Mouse (Mus musculus): ENCODE measurements around the gene Gm20388. TPM values are rescaled to one million over a fixed set of nuclear protein-coding genes. Genes with fewer than 3 reads are reported as not detected.

Gm20388 gene
- polyA plus RNA-seq, 1 experiment from 2014 or later, result not detected

GRCm38 (mm10) chr8:123645229-123645628, 3734.6 kb downstream of the Gm20388 start:
- no peaks in the 10 kb centered on the region; the same call in 1 of the 2 replicates for H3K27me3 ChIP-seq (ENCODE audit: control insufficient read depth, insufficient read depth, low read length)
- no peaks in the 10 kb centered on the region for H3K9me3 ChIP-seq (ENCODE audit: control insufficient read depth, low read length)
- no peak overlapping the region for H3K4me3 ChIP-seq (ENCODE audit: control insufficient read depth in 1 of 2, insufficient read depth in 1 of 2, low read depth in 1 of 2, low read length in 2 of 2)
- WGBS, result 70% methylated on average over 9 of the region's 9 CpGs
- no peak overlapping the region for H3K27ac ChIP-seq (replicated peaks in 1 of 2; ENCODE audit: control insufficient read depth in 1 of 2, insufficient read depth in 1 of 2, low read depth in 2 of 2, low read length in 2 of 2)
- no peak for ATAC-seq (ENCODE audit: insufficient number of reproducible peaks, insufficient read depth, low FRiP score, low read depth)
- no peak overlapping the region for H3K4me2 ChIP-seq (ENCODE audit: low read length)
- H3K36me3 ChIP-seq (ENCODE audit: control insufficient read depth, insufficient read depth, low read length), result no peaks in the 10 kb centered on the region
- H3K4me1 ChIP-seq (ENCODE audit: control insufficient read depth in 2 of 2, insufficient read depth in 2 of 2, low read length in 2 of 2), result peaks cover 0 to 2% of the 10 kb centered on the region in 2 experiments; a peak in 1 of 4 replicates
- no peak overlapping the region for H3K9ac ChIP-seq (ENCODE audit: low read length)

GRCm38 (mm10) chr8:123648245-123649170, 3737.9 kb downstream of the Gm20388 start:
- no peak overlapping the region for H3K9ac ChIP-seq (ENCODE audit: low read length)
- peak overlapping the region; percentile 42 to 50 for H3K27ac ChIP-seq (replicated peaks in 1 of 2; ENCODE audit: control insufficient read depth in 1 of 2, insufficient read depth in 1 of 2, low read depth in 2 of 2, low read length in 2 of 2)
- H3K36me3 ChIP-seq (ENCODE audit: control insufficient read depth, insufficient read depth, low read length), result no peaks in the 10 kb centered on the region
- no peak overlapping the region for H3K4me3 ChIP-seq (ENCODE audit: control insufficient read depth in 1 of 2, insufficient read depth in 1 of 2, low read depth in 1 of 2, low read length in 2 of 2)
- 0 out of 2 replicates have a peak, but pooled peaks have one; percentile 31 for ATAC-seq (ENCODE audit: insufficient number of reproducible peaks, insufficient read depth, low FRiP score, low read depth)
- H3K9me3 ChIP-seq (ENCODE audit: control insufficient read depth, low read length), result no peaks in the 10 kb centered on the region
- WGBS, result 57% methylated on average over 17 of the region's 17 CpGs
- no peaks in the 10 kb centered on the region for H3K27me3 ChIP-seq (ENCODE audit: control insufficient read depth, insufficient read depth, low read length)
- H3K4me2 ChIP-seq (ENCODE audit: low read length), result no peak overlapping the region
- H3K4me1 ChIP-seq (ENCODE audit: control insufficient read depth in 2 of 2, insufficient read depth in 2 of 2, low read length in 2 of 2), result peaks cover 7 to 8% of the 10 kb centered on the region in 2 experiments; a peak in 3 of 4 replicates

DNA sequence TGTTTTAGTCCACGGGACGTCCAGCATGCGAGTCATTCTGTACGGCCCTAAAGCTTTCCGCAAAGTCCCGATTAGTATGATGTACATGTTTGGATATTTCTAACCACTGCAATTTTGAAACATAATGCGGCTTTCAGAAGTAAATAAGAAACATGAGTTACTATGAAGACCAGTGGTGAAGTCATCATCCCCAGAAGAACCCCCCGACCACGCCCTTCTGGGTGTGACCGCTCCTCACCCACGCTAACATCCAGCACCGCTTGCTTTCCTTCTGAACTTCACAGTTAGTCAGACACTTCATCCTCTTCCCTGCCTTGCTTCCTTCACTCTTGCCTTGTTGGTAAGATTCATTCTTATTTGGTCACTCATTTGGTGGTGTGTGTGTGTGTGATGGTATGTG, 3738.8 kb downstream of the Gm20388 start:
- Histone ChIP-seq H3K27me3 (ENCODE audit: control insufficient read depth, insufficient read depth, low read length) (no peaks in the 10 kb centered on the region), H3K4me2 (ENCODE audit: low read length) (no peak overlapping the region), H3K9ac (ENCODE audit: low read length) (no peak overlapping the region), H3K27ac (replicated peaks in 1 of 2; ENCODE audit: control insufficient read depth in 1 of 2, insufficient read depth in 1 of 2, low read depth in 2 of 2, low read length in 2 of 2) (no peak overlapping the region), H3K4me3 (ENCODE audit: control insufficient read depth in 1 of 2, insufficient read depth in 1 of 2, low read depth in 1 of 2, low read length in 2 of 2) (no peak overlapping the region), H3K36me3 (ENCODE audit: control insufficient read depth, insufficient read depth, low read length) (no peaks in the 10 kb centered on the region), H3K9me3 (ENCODE audit: control insufficient read depth, low read length) (no peaks in the 10 kb centered on the region), H3K4me1 (ENCODE audit: control insufficient read depth in 2 of 2, insufficient read depth in 2 of 2, low read length in 2 of 2) (peaks cover 6 to 8% of the 10 kb centered on the region in 2 experiments; a peak in 3 of 4 replicates)
- WGBS, result 86% methylated on average over 12 of the region's 12 CpGs
- ATAC-seq (ENCODE audit: insufficient number of reproducible peaks, insufficient read depth, low FRiP score, low read depth), result no peak

DNA sequence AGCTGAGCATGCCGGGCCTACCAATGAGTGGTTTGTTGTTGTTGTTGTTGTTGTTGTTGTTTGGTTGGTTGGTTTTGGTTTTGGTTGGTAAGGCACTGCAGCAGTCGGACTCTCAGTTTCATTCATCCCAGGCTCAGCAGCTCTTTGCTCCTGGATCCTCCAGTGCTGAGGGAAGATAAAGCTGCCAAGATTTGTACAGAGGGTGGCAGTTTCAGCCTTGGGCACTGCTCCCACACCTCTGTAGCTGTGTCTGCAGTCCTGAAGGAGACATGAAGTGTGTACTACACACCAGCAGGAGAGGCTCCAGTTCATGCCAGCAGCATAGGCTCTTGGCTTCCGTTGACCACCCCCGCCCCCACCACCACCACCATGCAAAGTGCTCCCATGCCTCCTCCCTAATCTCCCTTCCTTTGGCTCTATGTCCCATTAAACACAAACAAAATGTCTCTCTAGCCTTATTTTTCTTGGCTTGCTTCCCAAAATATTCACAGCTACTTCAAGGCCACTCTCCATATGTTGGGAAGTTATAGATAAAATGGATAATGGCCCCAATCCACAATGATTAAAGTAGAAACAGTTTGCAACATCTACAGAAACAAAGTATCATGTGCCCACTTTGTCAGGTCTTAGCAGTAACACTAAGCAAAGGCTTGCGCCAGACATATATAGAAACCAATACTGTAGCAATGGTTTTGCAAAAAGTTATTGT, 3740.9 kb downstream of the Gm20388 start:
- Histone ChIP-seq H3K4me3 (ENCODE audit: control insufficient read depth in 1 of 2, insufficient read depth in 1 of 2, low read depth in 1 of 2, low read length in 2 of 2) (no peak overlapping the region), H3K9ac (ENCODE audit: low read length) (no peak overlapping the region), H3K4me1 (ENCODE audit: control insufficient read depth in 2 of 2, insufficient read depth in 2 of 2, low read length in 2 of 2) (peaks cover 13 to 20% of the 10 kb centered on the region in 2 experiments), H3K36me3 (ENCODE audit: control insufficient read depth, insufficient read depth, low read length) (peaks cover 7% of the 10 kb centered on the region), H3K27ac (replicated peaks in 1 of 2; ENCODE audit: control insufficient read depth in 1 of 2, insufficient read depth in 1 of 2, low read depth in 2 of 2, low read length in 2 of 2) (peak overlapping the region; percentile 17 to 33; a peak in 2 of 4 replicates), H3K9me3 (ENCODE audit: control insufficient read depth, low read length) (no peaks in the 10 kb centered on the region), H3K27me3 (ENCODE audit: control insufficient read depth, insufficient read depth, low read length) (no peaks in the 10 kb centered on the region), H3K4me2 (ENCODE audit: low read length) (no peak overlapping the region)
- 62% methylated on average over 5 of the region's 5 CpGs for WGBS
- ATAC-seq (ENCODE audit: insufficient number of reproducible peaks, insufficient read depth, low FRiP score, low read depth), result 0 out of 2 replicates have a peak, but pooled peaks have one; percentile 27

- Histone ChIP-seq H3K27me3 (ENCODE audit: control insufficient read depth, insufficient read depth, low read length) (no peaks in the 10 kb centered on the region), H3K4me3 (ENCODE audit: control insufficient read depth in 1 of 2, insufficient read depth in 1 of 2, low read depth in 1 of 2, low read length in 2 of 2) (no peak overlapping the region), H3K27ac (replicated peaks in 1 of 2; ENCODE audit: control insufficient read depth in 1 of 2, insufficient read depth in 1 of 2, low read depth in 2 of 2, low read length in 2 of 2) (no peak overlapping the region), H3K4me2 (ENCODE audit: low read length) (no peak overlapping the region), H3K4me1 (ENCODE audit: control insufficient read depth in 2 of 2, insufficient read depth in 2 of 2, low read length in 2 of 2) (peaks cover 13 to 20% of the 10 kb centered on the region in 2 experiments), H3K9me3 (ENCODE audit: control insufficient read depth, low read length) (no peaks in the 10 kb centered on the region), H3K36me3 (ENCODE audit: control insufficient read depth, insufficient read depth, low read length) (peaks cover 18% of the 10 kb centered on the region), H3K9ac (ENCODE audit: low read length) (no peak overlapping the region)
- 64% methylated on average over 4 of the region's 4 CpGs for WGBS
- no peak for ATAC-seq (ENCODE audit: insufficient number of reproducible peaks, insufficient read depth, low FRiP score, low read depth)
Observed at GRCm38 (mm10) chr8:123652641-123653040, 3742.0 kb downstream of the Gm20388 start.

- Histone ChIP-seq H3K27me3 (ENCODE audit: control insufficient read depth, insufficient read depth, low read length) (no peaks in the 10 kb centered on the region), H3K36me3 (ENCODE audit: control insufficient read depth, insufficient read depth, low read length) (peaks cover 22% of the 10 kb centered on the region), H3K9me3 (ENCODE audit: control insufficient read depth, low read length) (no peaks in the 10 kb centered on the region), H3K4me2 (ENCODE audit: low read length) (peak within 1 kb of the TSS; percentile 77), H3K4me1 (ENCODE audit: control insufficient read depth in 2 of 2, insufficient read depth in 2 of 2, low read length in 2 of 2) (peaks cover 13 to 20% of the 10 kb centered on the region in 2 experiments), H3K9ac (ENCODE audit: low read length) (peak within 1 kb of the TSS; percentile 92), H3K27ac (replicated peaks in 1 of 2; ENCODE audit: control insufficient read depth in 1 of 2, insufficient read depth in 1 of 2, low read depth in 2 of 2, low read length in 2 of 2) (peak within 1 kb of the TSS; percentile 82 to 88), H3K4me3 (ENCODE audit: control insufficient read depth in 1 of 2, insufficient read depth in 1 of 2, low read depth in 1 of 2, low read length in 2 of 2) (peak within 1 kb of the TSS; percentile 80 to 91)
- peak; percentile 87 for ATAC-seq (ENCODE audit: insufficient number of reproducible peaks, insufficient read depth, low FRiP score, low read depth)
- under 1% methylated on average over 44 of the region's 58 CpGs for WGBS
Observed at GRCm38 (mm10) chr8:123653308-123653993, 3742.8 kb downstream of the Gm20388 start, which contains the start of gene Rhou. Rhou (plus strand) TSS chr8:123653929.

Data from heart, embryonic 14.5 days (tissue).